Mouse (Mus musculus): ENCODE data around the gene Prkar1b.

DNA sequence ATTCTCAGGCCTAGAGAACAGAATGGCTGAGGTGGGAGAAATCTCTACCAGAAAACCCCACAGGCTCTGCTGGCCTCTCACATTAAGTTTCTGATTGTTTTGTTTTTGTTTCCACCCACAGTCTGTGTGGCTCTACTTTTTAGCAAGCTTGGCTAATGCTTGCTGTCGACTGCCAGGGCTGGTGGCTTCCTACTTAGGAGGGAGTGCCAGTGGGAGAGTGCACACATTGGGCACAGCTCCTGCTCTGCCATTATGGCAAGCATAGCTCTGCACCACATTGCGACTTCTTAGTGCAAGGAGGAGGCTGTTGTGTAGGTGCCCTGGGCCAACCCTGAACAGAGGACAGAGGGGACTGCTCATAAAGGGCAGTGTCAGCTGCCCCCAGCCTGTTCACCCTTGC lies 33.3 kb upstream of the Prkar1b start:
- TF ChIP-seq CTCF (IDR thresholded peaks at IDR 0.05; ENCODE audit: extremely low read depth, insufficient read depth, insufficient read length, insufficient replicate concordance) (no peak), POLR2A (IDR thresholded peaks at IDR 0.05; ENCODE audit: low read depth, low read length) (no peak)

Data from spleen, adult 2 months (tissue).